Mouse (Mus musculus): ENCODE data around the gene Draxin. TPM values are rescaled to one million over a fixed set of nuclear protein-coding genes. Genes with fewer than 3 reads are reported as not detected.
"Not testable (repeated sequence)": the region's sequence is repeated elsewhere in the genome, so short reads cannot be mapped to it uniquely, and the experiment has no call there.

The Draxin gene
- total RNA-seq, 2 experiments from 2014 or later, result not detected

GRCm38 (mm10) chr4:148151267-148152168 is 21.0 kb upstream of the Draxin start, which contains the start of gene Fbxo6:
Gene Fbxo6 (minus strand): TSS chr4:148152140.
- DNase-seq, result peak; percentile 90

- no peak for DNase-seq
Observed at GRCm38 (mm10) chr4:148150953-148151266, 20.4 kb upstream of the Draxin start.

GRCm38 (mm10) chr4:148150242-148150641 is 19.7 kb upstream of the Draxin start:
- no peak for DNase-seq

GRCm38 (mm10) chr4:148149540-148149939 is 19.0 kb upstream of the Draxin start:
- DNase-seq, result no peak

- no peak for DNase-seq
Observed at GRCm38 (mm10) chr4:148147714-148148113, 17.2 kb upstream of the Draxin start.

- DNase-seq, result no peak
Observed at GRCm38 (mm10) chr4:148143721-148144120, 13.2 kb upstream of the Draxin start.

- peak; percentile 93 for DNase-seq
Observed at GRCm38 (mm10) chr4:148140098-148141011, 9.9 kb upstream of the Draxin start.

GRCm38 (mm10) chr4:148139767-148140097 is 9.2 kb upstream of the Draxin start:
- DNase-seq, result no peak

- DNase-seq, result no peak
Observed at GRCm38 (mm10) chr4:148137503-148137902, 7.0 kb upstream of the Draxin start.

GRCm38 (mm10) chr4:148134988-148135387 is 4.5 kb upstream of the Draxin start:
- DNase-seq, result no peak

- no peak for DNase-seq
Observed at GRCm38 (mm10) chr4:148131497-148132081, 1.1 kb upstream of the Draxin start.

GRCm38 (mm10) chr4:148130133-148130532 is 365 bp downstream of the Draxin start, which contains the start of gene Mad2l2:
Gene Mad2l2 (plus strand): TSS chr4:148130384.
- DNase-seq, result no peak

- no peak for DNase-seq
Observed at GRCm38 (mm10) chr4:148128672-148129071, 1.8 kb downstream of the Draxin start.

- no peak for DNase-seq
Observed at GRCm38 (mm10) chr4:148128241-148128640, 2.3 kb downstream of the Draxin start.

- no peak for DNase-seq
Observed at GRCm38 (mm10) chr4:148122694-148123066, 7.8 kb downstream of the Draxin start.

- no peak for DNase-seq
Observed at GRCm38 (mm10) chr4:148121982-148122693, 8.4 kb downstream of the Draxin start.

GRCm38 (mm10) chr4:148121362-148121761 is 9.1 kb downstream of the Draxin start:
- DNase-seq, result no peak

GRCm38 (mm10) chr4:148120555-148120954 is 9.9 kb downstream of the Draxin start:
- no peak for DNase-seq

- DNase-seq, result not testable (repeated sequence)
Observed at GRCm38 (mm10) chr4:148119578-148119977, 10.9 kb downstream of the Draxin start.

GRCm38 (mm10) chr4:148117392-148117791 is 13.1 kb downstream of the Draxin start:
- DNase-seq, result no peak

GRCm38 (mm10) chr4:148116657-148117056 is 13.8 kb downstream of the Draxin start:
- no peak for DNase-seq

- DNase-seq, result peak; percentile 39
Observed at GRCm38 (mm10) chr4:148115467-148115866, 15.0 kb downstream of the Draxin start.
